Mouse (Mus musculus) macrophage (primary cell): ENCODE results near the gene Gm21319. TPM values are rescaled to one million over a fixed set of nuclear protein-coding genes. Genes with fewer than 3 reads are reported as not detected.
"Not testable (repeated sequence)": the region's sequence is repeated elsewhere in the genome, so short reads cannot be mapped to it uniquely, and the experiment has no call there.

Experiments
- H3K27ac ChIP-seq: fragments of 350-480 bp; formaldehyde crosslinking; 2 replicates; pipeline ENCODE4 v1.9.0; 2021
- H3K36me3 ChIP-seq: fragments of 350-480 bp; formaldehyde crosslinking; 2 replicates; pipeline ENCODE4 v1.9.0; 2021; ENCODE audit errors: inconsistent target
- H3K4me3 ChIP-seq: fragments of 350-480 bp; formaldehyde crosslinking; 2 replicates; pipeline ENCODE4 v1.9.0; 2021; ENCODE audit errors: inconsistent target
- H3K79me2 ChIP-seq: fragments of 350-480 bp; formaldehyde crosslinking; 2 replicates; pipeline ENCODE4 v1.9.0; 2021; ENCODE audit errors: inconsistent target
- WGBS: methylation state at CpG from one replicate; pipeline ENCODE4 v1.1.7; 2026; ENCODE audit warnings: inconsistent platforms; ENCODE audit not compliant: missing documents; 5-methylcytosine and 5-hydroxymethylcytosine counted together
- polyA plus RNA-seq: library from polyadenylated mRNA; stranded (reverse); fragments of 250-400 nt; gene quantifications from 3 replicates; pipeline ENCODE4 v1.2.4, GENCODE M21; 2018; ENCODE audit warnings: inconsistent platforms
- total RNA-seq, 78 experiments: library from RNA; depleted of rRNA; stranded (reverse); fragments of 250-400 nt; gene quantifications; 1 replicate in 9 of 78; 2 replicates in 24 of 78; 3 replicates in 43 of 78; 4 replicates in 2 of 78; pipeline ENCODE4 v1.2.4; 2018; ENCODE audit warnings: inconsistent platforms in 56 of 78

Gene Gm21319
- not detected for total RNA-seq (2018; cell fraction: chromatin; rRNA removed)
- not detected for total RNA-seq (2018; cell fraction: cytosol; rRNA removed)
- not detected for total RNA-seq (2018; cell fraction: nucleus; rRNA removed)
- not detected in 3 replicates for polyA plus RNA-seq

GRCm38 (mm10) chr12:87775655-87776054 lies at the start of gene Gm21319:
Gene Gm21319 (minus strand): TSS chr12:87775755.
- not testable (repeated sequence) for H3K36me3 ChIP-seq, H3K79me2 ChIP-seq, H3K27ac ChIP-seq, H3K4me3 ChIP-seq
- WGBS = 91% methylated on average over 4 of the region's 4 CpGs

DNA sequence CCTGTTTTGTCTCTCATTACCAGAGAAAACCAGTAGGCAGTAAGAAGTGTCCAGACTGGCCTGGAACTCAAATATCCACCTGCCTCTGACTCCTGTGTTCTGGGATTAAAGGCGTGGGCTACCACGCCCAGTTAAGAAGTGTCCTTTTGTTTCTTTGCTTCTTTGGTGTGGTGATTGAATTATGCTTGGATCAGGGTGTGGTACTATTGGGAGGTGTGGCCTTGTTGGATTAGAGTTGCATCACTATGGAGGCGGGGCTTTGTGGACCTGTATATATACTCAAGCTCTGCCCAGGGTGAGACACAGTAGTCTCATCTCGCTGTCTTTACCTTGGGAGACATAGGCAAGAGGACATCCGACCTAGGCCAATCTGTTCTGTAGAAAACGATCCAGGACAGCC lies 40.7 kb upstream of the Gm21319 start, which contains the start of gene BB287469:
Gene BB287469, plus strand, starts transcription at position 301 of the 400 bp plus-strand sequence.
- no CpG with 5 or more reads among the region's 6 CpGs for WGBS
- H3K27ac ChIP-seq, H3K4me3 ChIP-seq, H3K79me2 ChIP-seq, H3K36me3 ChIP-seq: not testable (repeated sequence)

GRCm38 (mm10) chr12:87797971-87798370 lies 22.4 kb upstream of the Gm21319 start:
- 86% methylated on average over 3 of the region's 5 CpGs for WGBS
- H3K36me3 ChIP-seq, H3K79me2 ChIP-seq, H3K4me3 ChIP-seq, H3K27ac ChIP-seq: not testable (repeated sequence)

- H3K4me3 ChIP-seq, H3K27ac ChIP-seq, H3K79me2 ChIP-seq, H3K36me3 ChIP-seq: not testable (repeated sequence)
- no CpG with 5 or more reads among the region's 1 CpGs for WGBS
Measured at GRCm38 (mm10) chr12:87795212-87795611, 19.7 kb upstream of the Gm21319 start, which contains the start of gene Gm21936. Gene Gm21936 (plus strand): TSS chr12:87795512.

Other genes starting within 250 kb of the Gm21319 start
- gene Oog1, start 173.1 kb downstream of the Gm21319 start, polyA plus RNA-seq = not detected in 3 replicates
- gene Gm4027, start 156.9 kb downstream of the Gm21319 start, polyA plus RNA-seq = not detected in 3 replicates
- not detected in 3 replicates for gene Gm16381, start 131.1 kb downstream of the Gm21319 start, polyA plus RNA-seq
- gene Gm21936, start 19.8 kb upstream of the Gm21319 start, polyA plus RNA-seq = not detected in 3 replicates
- not detected in 3 replicates for gene BB287469, start 40.8 kb upstream of the Gm21319 start, polyA plus RNA-seq
- gene Gm2001, start 66.6 kb upstream of the Gm21319 start, polyA plus RNA-seq = not detected in 3 replicates
- not detected in 3 replicates for gene Gm2016, start 98.3 kb upstream of the Gm21319 start, polyA plus RNA-seq
- gene Gm2022, start 119.6 kb upstream of the Gm21319 start, polyA plus RNA-seq = not detected in 3 replicates
- gene Gm2035, start 144.1 kb upstream of the Gm21319 start, polyA plus RNA-seq = not detected in 3 replicates
- gene Gm2042, start 178.3 kb upstream of the Gm21319 start, polyA plus RNA-seq = not detected in 3 replicates
- gene Gm2075, start 236.1 kb upstream of the Gm21319 start, polyA plus RNA-seq = not detected in 3 replicates
- gene Gm6803, start 243.0 kb upstream of the Gm21319 start, polyA plus RNA-seq = not detected in 3 replicates